Mouse (Mus musculus): ENCODE measurements around the gene Dnajc17. TPM values are rescaled to one million over a fixed set of nuclear protein-coding genes. Genes with fewer than 3 reads are reported as not detected.
A peak's percentile ranks its signal among the peaks of the same experiment; 100 is the strongest.

The Dnajc17 gene
- polyA plus RNA-seq, 1 experiment = 23.7 TPM

- WGBS = 72% methylated on average over 6 of the region's 6 CpGs
- DNase-seq = no peak
- H3K4me1 ChIP-seq (ENCODE audit: control insufficient read depth, insufficient read depth, low read length) = no peaks in the 10 kb centered on the region
- H3K27me3 ChIP-seq (ENCODE audit: control insufficient read depth, insufficient read depth, low read length) = no peaks in the 10 kb centered on the region
- no peak within 1 kb of the TSS for H3K27ac ChIP-seq (ENCODE audit: insufficient read depth, low read length)
- H3K4me3 ChIP-seq (replicated peaks; ENCODE audit: insufficient read depth, low read depth, low read length) = no peak within 1 kb of the TSS
- TF ChIP-seq POLR2A (IDR thresholded peaks at IDR 0.05; ENCODE audit: borderline replicate concordance, insufficient read depth, low read length) (no peak), CTCF (IDR thresholded peaks at IDR 0.05; ENCODE audit: borderline replicate concordance, insufficient read depth, low read depth, low read length) (no peak)
These were observed 21.4 kb upstream of the Dnajc17 start, which contains the start of gene Ppp1r14d for GRCm38 (mm10) chr2:119229775-119230704. TSS of gene Ppp1r14d (minus strand) at chr2:119229906.

GRCm38 (mm10) chr2:119209176-119209507 is 547 bp upstream of the Dnajc17 start:
- WGBS = under 1% methylated on average over 13 of the region's 13 CpGs
- Histone ChIP-seq H3K4me3 (replicated peaks; ENCODE audit: insufficient read depth, low read depth, low read length) (peak overlapping the region; percentile 72), H3K27ac (ENCODE audit: insufficient read depth, low read length) (no peak overlapping the region), H3K27me3 (ENCODE audit: control insufficient read depth, insufficient read depth, low read length) (no peaks in the 10 kb centered on the region), H3K4me1 (ENCODE audit: control insufficient read depth, insufficient read depth, low read length) (no peaks in the 10 kb centered on the region; the same call in 1 of the 2 replicates)
- TF ChIP-seq POLR2A (IDR thresholded peaks at IDR 0.05; ENCODE audit: borderline replicate concordance, insufficient read depth, low read length) (no peak), CTCF (IDR thresholded peaks at IDR 0.05; ENCODE audit: borderline replicate concordance, insufficient read depth, low read depth, low read length) (no peak)
- no peak for DNase-seq

- TF ChIP-seq CTCF (IDR thresholded peaks at IDR 0.05; ENCODE audit: borderline replicate concordance, insufficient read depth, low read depth, low read length) (no peak), POLR2A (IDR thresholded peaks at IDR 0.05; ENCODE audit: borderline replicate concordance, insufficient read depth, low read length) (no peak)
- Histone ChIP-seq H3K27me3 (ENCODE audit: control insufficient read depth, insufficient read depth, low read length) (no peaks in the 10 kb centered on the region), H3K27ac (ENCODE audit: insufficient read depth, low read length) (no peak overlapping the region), H3K4me1 (ENCODE audit: control insufficient read depth, insufficient read depth, low read length) (no peaks in the 10 kb centered on the region; the same call in 1 of the 2 replicates), H3K4me3 (replicated peaks; ENCODE audit: insufficient read depth, low read depth, low read length) (peak overlapping the region; percentile 74)
- no peak for DNase-seq
- 11% methylated on average over 6 of the region's 6 CpGs for WGBS
These were observed 643 bp downstream of the Dnajc17 start for GRCm38 (mm10) chr2:119207961-119208343.

- TF ChIP-seq POLR2A (IDR thresholded peaks at IDR 0.05; ENCODE audit: borderline replicate concordance, insufficient read depth, low read length) (no peak), CTCF (IDR thresholded peaks at IDR 0.05; ENCODE audit: borderline replicate concordance, insufficient read depth, low read depth, low read length) (no peak)
- no peak for DNase-seq
- 64% methylated on average over 4 of the region's 4 CpGs for WGBS
- Histone ChIP-seq H3K27me3 (ENCODE audit: control insufficient read depth, insufficient read depth, low read length) (no peaks in the 10 kb centered on the region), H3K4me1 (ENCODE audit: control insufficient read depth, insufficient read depth, low read length) (no peaks in the 10 kb centered on the region; the same call in 1 of the 2 replicates), H3K27ac (ENCODE audit: insufficient read depth, low read length) (no peak overlapping the region), H3K4me3 (replicated peaks; ENCODE audit: insufficient read depth, low read depth, low read length) (no peak overlapping the region)
These were observed 4.6 kb downstream of the Dnajc17 start for GRCm38 (mm10) chr2:119203871-119204460.

GRCm38 (mm10) chr2:119202914-119203453 is 5.6 kb downstream of the Dnajc17 start:
- H3K4me1 ChIP-seq (ENCODE audit: control insufficient read depth, insufficient read depth, low read length) = no peaks in the 10 kb centered on the region; the same call in 1 of the 2 replicates
- no peak for TF ChIP-seq CTCF (IDR thresholded peaks at IDR 0.05; ENCODE audit: borderline replicate concordance, insufficient read depth, low read depth, low read length)
- DNase-seq = no peak
- no peak overlapping the region for H3K4me3 ChIP-seq (replicated peaks; ENCODE audit: insufficient read depth, low read depth, low read length)
- H3K27ac ChIP-seq (ENCODE audit: insufficient read depth, low read length) = no peak overlapping the region
- no peaks in the 10 kb centered on the region for H3K27me3 ChIP-seq (ENCODE audit: control insufficient read depth, insufficient read depth, low read length)
- WGBS = 53% methylated on average over 5 of the region's 5 CpGs

- H3K4me3 ChIP-seq (replicated peaks; ENCODE audit: insufficient read depth, low read depth, low read length) = no peak overlapping the region
- WGBS = 46% methylated on average over 3 of the region's 3 CpGs
- H3K4me1 ChIP-seq (ENCODE audit: control insufficient read depth, insufficient read depth, low read length) = no peaks in the 10 kb centered on the region; the same call in 1 of the 2 replicates
- DNase-seq = no peak
- H3K27ac ChIP-seq (ENCODE audit: insufficient read depth, low read length) = no peak overlapping the region
- H3K27me3 ChIP-seq (ENCODE audit: control insufficient read depth, insufficient read depth, low read length) = no peaks in the 10 kb centered on the region
- TF ChIP-seq POLR2A (IDR thresholded peaks at IDR 0.05; ENCODE audit: borderline replicate concordance, insufficient read depth, low read length) (no peak), CTCF (IDR thresholded peaks at IDR 0.05; ENCODE audit: borderline replicate concordance, insufficient read depth, low read depth, low read length) (no peak)
These were observed 9.7 kb downstream of the Dnajc17 start for GRCm38 (mm10) chr2:119198934-119199333.

- 32% methylated on average over 1 of the region's 1 CpGs for WGBS
- TF ChIP-seq POLR2A (IDR thresholded peaks at IDR 0.05; ENCODE audit: borderline replicate concordance, insufficient read depth, low read length) (no peak), CTCF (IDR thresholded peaks at IDR 0.05; ENCODE audit: borderline replicate concordance, insufficient read depth, low read depth, low read length) (no peak)
- no peak overlapping the region for H3K27ac ChIP-seq (ENCODE audit: insufficient read depth, low read length)
- H3K4me3 ChIP-seq (replicated peaks; ENCODE audit: insufficient read depth, low read depth, low read length) = no peak overlapping the region
- H3K4me1 ChIP-seq (ENCODE audit: control insufficient read depth, insufficient read depth, low read length) = no peaks in the 10 kb centered on the region; the same call in 1 of the 2 replicates
- DNase-seq = no peak
- no peaks in the 10 kb centered on the region for H3K27me3 ChIP-seq (ENCODE audit: control insufficient read depth, insufficient read depth, low read length)
These were observed 10.5 kb downstream of the Dnajc17 start for GRCm38 (mm10) chr2:119198049-119198448.

Data from cerebellum, adult 2 months (tissue).